Mouse (Mus musculus): ENCODE data around the gene Ccnl1. TPM values are rescaled to one million over a fixed set of nuclear protein-coding genes. Genes with fewer than 3 reads are reported as not detected.

The Ccnl1 gene
- polyA plus RNA-seq, 1 experiment: 64.3 TPM

- TF ChIP-seq CTCF (IDR thresholded peaks at IDR 0.05; ENCODE audit: extremely low read depth, insufficient read length, insufficient replicate concordance, low read depth, low read length) (no peak), POLR2A (IDR thresholded peaks at IDR 0.05; ENCODE audit: low read depth, low read length) (no peak)
- 80% methylated on average over 4 of the region's 4 CpGs for WGBS
These were observed 14.6 kb downstream of the Ccnl1 start for GRCm38 (mm10) chr3:65943453-65943852.

GRCm38 (mm10) chr3:65941052-65941451, 17.0 kb downstream of the Ccnl1 start:
- H3K4me3 ChIP-seq (ENCODE audit: low read depth, low read length): no peak overlapping the region
- H3K27me3 ChIP-seq (ENCODE audit: control insufficient read depth, insufficient read depth, low read length): no peaks in the 10 kb centered on the region
- H3K27ac ChIP-seq (ENCODE audit: insufficient read depth, low read depth, low read length): no peak overlapping the region
- peaks cover 18% of the 10 kb centered on the region for H3K36me3 ChIP-seq (ENCODE audit: control insufficient read depth, insufficient read depth, low read length)
- no peaks in the 10 kb centered on the region for H3K4me1 ChIP-seq (ENCODE audit: control insufficient read depth, insufficient read depth, insufficient read length, low read length)
- no peak for TF ChIP-seq CTCF (IDR thresholded peaks at IDR 0.05; ENCODE audit: extremely low read depth, insufficient read length, insufficient replicate concordance, low read depth, low read length)
- TF ChIP-seq POLR2A (IDR thresholded peaks at IDR 0.05; ENCODE audit: low read depth, low read length): no peak
- 83% methylated on average over 1 of the region's 1 CpGs for whole genome bisulfite sequencing

More at GRCm38 (mm10) chr3:65943453-65943852, 14.6 kb downstream of the Ccnl1 start:
- H3K36me3 ChIP-seq (ENCODE audit: control insufficient read depth, insufficient read depth, low read length): peaks cover 36% of the 10 kb centered on the region
- no peaks in the 10 kb centered on the region for H3K27me3 ChIP-seq (ENCODE audit: control insufficient read depth, insufficient read depth, low read length)
- no peak overlapping the region for H3K4me3 ChIP-seq (ENCODE audit: low read depth, low read length)
- H3K27ac ChIP-seq (ENCODE audit: insufficient read depth, low read depth, low read length): no peak overlapping the region
- no peaks in the 10 kb centered on the region for H3K4me1 ChIP-seq (ENCODE audit: control insufficient read depth, insufficient read depth, insufficient read length, low read length)

- H3K27me3 ChIP-seq (ENCODE audit: control insufficient read depth, insufficient read depth, low read length): no peaks in the 10 kb centered on the region
- WGBS: 28% methylated on average over 3 of the region's 3 CpGs
- H3K27ac ChIP-seq (ENCODE audit: insufficient read depth, low read depth, low read length): no peak overlapping the region
These were observed 19.8 kb downstream of the Ccnl1 start for GRCm38 (mm10) chr3:65938211-65938610.

GRCm38 (mm10) chr3:65936384-65936783, 21.7 kb downstream of the Ccnl1 start:
- WGBS: 81% methylated on average over 12 of the region's 12 CpGs

More at GRCm38 (mm10) chr3:65938211-65938610, 19.8 kb downstream of the Ccnl1 start:
- H3K36me3 ChIP-seq (ENCODE audit: control insufficient read depth, insufficient read depth, low read length): 0 out of 2 replicates have a peak, but pooled peaks cover 3% of the 10 kb centered on the region
- H3K4me1 ChIP-seq (ENCODE audit: control insufficient read depth, insufficient read depth, insufficient read length, low read length): no peaks in the 10 kb centered on the region
- no peak overlapping the region for H3K4me3 ChIP-seq (ENCODE audit: low read depth, low read length)
- TF ChIP-seq POLR2A (IDR thresholded peaks at IDR 0.05; ENCODE audit: low read depth, low read length): no peak
- no peak for TF ChIP-seq CTCF (IDR thresholded peaks at IDR 0.05; ENCODE audit: extremely low read depth, insufficient read length, insufficient replicate concordance, low read depth, low read length)

GRCm38 (mm10) chr3:65935153-65935552, 22.9 kb downstream of the Ccnl1 start:
- no peak overlapping the region for H3K27ac ChIP-seq (ENCODE audit: insufficient read depth, low read depth, low read length)
- WGBS: 72% methylated on average over 4 of the region's 4 CpGs
- no peak overlapping the region for H3K4me3 ChIP-seq (ENCODE audit: low read depth, low read length)
- H3K36me3 ChIP-seq (ENCODE audit: control insufficient read depth, insufficient read depth, low read length): no peaks in the 10 kb centered on the region
- no peaks in the 10 kb centered on the region for H3K4me1 ChIP-seq (ENCODE audit: control insufficient read depth, insufficient read depth, insufficient read length, low read length)
- TF ChIP-seq POLR2A (IDR thresholded peaks at IDR 0.05; ENCODE audit: low read depth, low read length) (no peak), CTCF (IDR thresholded peaks at IDR 0.05; ENCODE audit: extremely low read depth, insufficient read length, insufficient replicate concordance, low read depth, low read length) (no peak)
- H3K27me3 ChIP-seq (ENCODE audit: control insufficient read depth, insufficient read depth, low read length): no peaks in the 10 kb centered on the region

More at GRCm38 (mm10) chr3:65936384-65936783, 21.7 kb downstream of the Ccnl1 start:
- H3K4me3 ChIP-seq (ENCODE audit: low read depth, low read length): no peak overlapping the region
- H3K27ac ChIP-seq (ENCODE audit: insufficient read depth, low read depth, low read length): no peak overlapping the region
- H3K36me3 ChIP-seq (ENCODE audit: control insufficient read depth, insufficient read depth, low read length): no peaks in the 10 kb centered on the region
- H3K27me3 ChIP-seq (ENCODE audit: control insufficient read depth, insufficient read depth, low read length): no peaks in the 10 kb centered on the region
- TF ChIP-seq POLR2A (IDR thresholded peaks at IDR 0.05; ENCODE audit: low read depth, low read length) (no peak), CTCF (IDR thresholded peaks at IDR 0.05; ENCODE audit: extremely low read depth, insufficient read length, insufficient replicate concordance, low read depth, low read length) (no peak)
- H3K4me1 ChIP-seq (ENCODE audit: control insufficient read depth, insufficient read depth, insufficient read length, low read length): no peaks in the 10 kb centered on the region

- H3K27me3 ChIP-seq (ENCODE audit: control insufficient read depth, insufficient read depth, low read length): no peaks in the 10 kb centered on the region
- 41% methylated on average over 4 of the region's 4 CpGs for WGBS
- no peak overlapping the region for H3K4me3 ChIP-seq (ENCODE audit: low read depth, low read length)
- H3K36me3 ChIP-seq (ENCODE audit: control insufficient read depth, insufficient read depth, low read length): no peaks in the 10 kb centered on the region
- TF ChIP-seq CTCF (IDR thresholded peaks at IDR 0.05; ENCODE audit: extremely low read depth, insufficient read length, insufficient replicate concordance, low read depth, low read length): no peak
- no peak for TF ChIP-seq POLR2A (IDR thresholded peaks at IDR 0.05; ENCODE audit: low read depth, low read length)
- H3K27ac ChIP-seq (ENCODE audit: insufficient read depth, low read depth, low read length): no peak overlapping the region
- peaks cover 9% of the 10 kb centered on the region for H3K4me1 ChIP-seq (ENCODE audit: control insufficient read depth, insufficient read depth, insufficient read length, low read length)
These were observed 24.3 kb downstream of the Ccnl1 start for GRCm38 (mm10) chr3:65933726-65934125.

GRCm38 (mm10) chr3:65931542-65931941, 26.5 kb downstream of the Ccnl1 start:
- no peak for TF ChIP-seq POLR2A (IDR thresholded peaks at IDR 0.05; ENCODE audit: low read depth, low read length)
- no peak for TF ChIP-seq CTCF (IDR thresholded peaks at IDR 0.05; ENCODE audit: extremely low read depth, insufficient read length, insufficient replicate concordance, low read depth, low read length)
- Histone ChIP-seq H3K36me3 (ENCODE audit: control insufficient read depth, insufficient read depth, low read length) (no peaks in the 10 kb centered on the region), H3K27me3 (ENCODE audit: control insufficient read depth, insufficient read depth, low read length) (no peaks in the 10 kb centered on the region), H3K4me1 (ENCODE audit: control insufficient read depth, insufficient read depth, insufficient read length, low read length) (peaks cover 15% of the 10 kb centered on the region), H3K4me3 (ENCODE audit: low read depth, low read length) (no peak overlapping the region), H3K27ac (ENCODE audit: insufficient read depth, low read depth, low read length) (no peak overlapping the region)
- 81% methylated on average over 7 of the region's 7 CpGs for WGBS

All from small intestine, adult 2 months (tissue).